Mouse (Mus musculus): Measurements from ENCODE around the gene Map10.

The Map10 gene

DNA sequence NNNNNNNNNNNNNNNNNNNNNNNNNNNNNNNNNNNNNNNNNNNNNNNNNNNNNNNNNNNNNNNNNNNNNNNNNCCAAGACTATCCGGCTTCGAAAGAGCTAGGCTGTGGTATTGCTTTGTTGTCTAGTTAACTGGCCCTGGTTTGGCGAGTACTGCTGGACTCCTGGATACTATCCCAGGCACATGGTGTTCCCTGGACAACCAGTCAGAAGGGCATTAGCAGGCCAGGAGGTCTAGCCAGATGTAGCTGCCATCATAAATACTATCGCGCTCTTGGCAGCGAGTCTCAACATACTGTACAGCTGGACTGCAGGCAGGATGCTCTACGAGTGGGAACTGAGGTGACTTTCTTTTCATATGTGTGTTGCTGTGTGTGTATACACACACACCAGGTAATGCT, 53.1 kb downstream of the Map10 start:
- no peak for DNase-seq
